Mouse (Mus musculus): ENCODE measurements at regions not wholly inside any gene's neighbourhood (a gene's known extent, or its start where the extent isn't known, plus 50 kb on each side); places are given as distances from the start of the nearest gene placed in this dataset.

GRCm38 (mm10) chr2:178958829-178959228 is 483.4 kb upstream of the Cdh4 start:
- ATAC-seq (replicated peaks; ENCODE audit: insufficient number of reproducible peaks, low FRiP score, low TSS enrichment, poor library complexity, severe bottlenecking), result no peak

- ATAC-seq (replicated peaks; ENCODE audit: insufficient number of reproducible peaks, low FRiP score, low TSS enrichment, poor library complexity, severe bottlenecking), result no peak
These were observed 482.6 kb upstream of the Cdh4 start for GRCm38 (mm10) chr2:178959603-178960002.

- no peak for ATAC-seq (replicated peaks; ENCODE audit: insufficient number of reproducible peaks, low FRiP score, low TSS enrichment, poor library complexity, severe bottlenecking)
These were observed 474.5 kb upstream of the Cdh4 start for GRCm38 (mm10) chr2:178967584-178968365.

- ATAC-seq (replicated peaks; ENCODE audit: insufficient number of reproducible peaks, low FRiP score, low TSS enrichment, poor library complexity, severe bottlenecking), result no peak
These were observed 472.5 kb upstream of the Cdh4 start for GRCm38 (mm10) chr2:178969732-178970131.

- no peak for ATAC-seq (replicated peaks; ENCODE audit: insufficient number of reproducible peaks, low FRiP score, low TSS enrichment, poor library complexity, severe bottlenecking)
These were observed 466.9 kb upstream of the Cdh4 start for GRCm38 (mm10) chr2:178975366-178975765.

GRCm38 (mm10) chr2:178976046-178976445 is 466.2 kb upstream of the Cdh4 start:
- ATAC-seq (replicated peaks; ENCODE audit: insufficient number of reproducible peaks, low FRiP score, low TSS enrichment, poor library complexity, severe bottlenecking), result no peak

- no peak for ATAC-seq (replicated peaks; ENCODE audit: insufficient number of reproducible peaks, low FRiP score, low TSS enrichment, poor library complexity, severe bottlenecking)
These were observed 465.7 kb upstream of the Cdh4 start for GRCm38 (mm10) chr2:178976495-178976894.

- no peak for ATAC-seq (replicated peaks; ENCODE audit: insufficient number of reproducible peaks, low FRiP score, low TSS enrichment, poor library complexity, severe bottlenecking)
These were observed 462.8 kb upstream of the Cdh4 start for GRCm38 (mm10) chr2:178979451-178979850.

- no peak for ATAC-seq (replicated peaks; ENCODE audit: insufficient number of reproducible peaks, low FRiP score, low TSS enrichment, poor library complexity, severe bottlenecking)
These were observed 460.3 kb upstream of the Cdh4 start for GRCm38 (mm10) chr2:178981736-178982502.

GRCm38 (mm10) chr2:178983801-178984200 is 458.4 kb upstream of the Cdh4 start:
- no peak for ATAC-seq (replicated peaks; ENCODE audit: insufficient number of reproducible peaks, low FRiP score, low TSS enrichment, poor library complexity, severe bottlenecking)

GRCm38 (mm10) chr2:178987935-178988334 is 454.3 kb upstream of the Cdh4 start:
- ATAC-seq (replicated peaks; ENCODE audit: insufficient number of reproducible peaks, low FRiP score, low TSS enrichment, poor library complexity, severe bottlenecking), result no peak

GRCm38 (mm10) chr2:178989291-178989690 is 452.9 kb upstream of the Cdh4 start:
- no peak for ATAC-seq (replicated peaks; ENCODE audit: insufficient number of reproducible peaks, low FRiP score, low TSS enrichment, poor library complexity, severe bottlenecking)

- no peak for ATAC-seq (replicated peaks; ENCODE audit: insufficient number of reproducible peaks, low FRiP score, low TSS enrichment, poor library complexity, severe bottlenecking)
These were observed 452.4 kb upstream of the Cdh4 start for GRCm38 (mm10) chr2:178989784-178990183.

- no peak for ATAC-seq (replicated peaks; ENCODE audit: insufficient number of reproducible peaks, low FRiP score, low TSS enrichment, poor library complexity, severe bottlenecking)
These were observed 451.3 kb upstream of the Cdh4 start for GRCm38 (mm10) chr2:178990959-178991358.

GRCm38 (mm10) chr2:178992334-178993116 is 449.7 kb upstream of the Cdh4 start:
- no peak for ATAC-seq (replicated peaks; ENCODE audit: insufficient number of reproducible peaks, low FRiP score, low TSS enrichment, poor library complexity, severe bottlenecking)

GRCm38 (mm10) chr2:178997921-178998320 is 444.3 kb upstream of the Cdh4 start:
- ATAC-seq (replicated peaks; ENCODE audit: insufficient number of reproducible peaks, low FRiP score, low TSS enrichment, poor library complexity, severe bottlenecking), result no peak

GRCm38 (mm10) chr2:179000448-179001081 is 441.7 kb upstream of the Cdh4 start:
- ATAC-seq (replicated peaks; ENCODE audit: insufficient number of reproducible peaks, low FRiP score, low TSS enrichment, poor library complexity, severe bottlenecking), result no peak

- ATAC-seq (replicated peaks; ENCODE audit: insufficient number of reproducible peaks, low FRiP score, low TSS enrichment, poor library complexity, severe bottlenecking), result no peak
These were observed 434.5 kb upstream of the Cdh4 start for GRCm38 (mm10) chr2:179007766-179008165.
